Mouse (Mus musculus) T-helper 1 cell (primary cell): ENCODE data around the gene Slc16a13.

ENCODE experiments used
- in situ Hi-C: fragments of 300-600 bp; cut with MboI, MseI; formaldehyde crosslinking; loops from one replicate; pipeline ENCODE4 v1.15.1; 2025; ENCODE audit warnings: high pct_unique_total_duplicates

The Slc16a13 gene

GRCm38 (mm10) chr11:70212896-70213295 is 8.0 kb downstream of the Slc16a13 start:
- in situ Hi-C loops = no loop called here

DNA sequence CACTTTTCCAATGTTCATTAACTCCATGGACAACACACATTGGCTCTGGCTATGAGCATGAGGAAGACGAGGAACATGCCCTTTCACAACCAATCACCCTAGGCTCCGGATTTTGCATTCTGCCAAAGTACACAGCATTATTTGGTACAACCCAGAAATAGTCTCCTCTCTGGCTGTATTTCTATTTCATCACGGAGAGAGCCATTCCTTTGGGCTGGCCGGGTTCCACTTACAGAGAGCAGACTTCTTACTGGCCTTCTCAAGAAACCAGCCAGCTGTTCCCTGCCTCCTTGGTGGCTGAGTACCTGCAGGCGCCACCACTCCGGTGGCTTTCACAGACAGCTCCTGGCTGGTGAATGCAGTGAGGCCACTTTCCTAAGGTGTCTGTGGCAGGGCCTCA is 8.4 kb downstream of the Slc16a13 start, which contains the start of gene Slc16a11:
Slc16a11 (plus strand) TSS at position 330 of the 400 bp plus-strand sequence.
- in situ Hi-C loops = no loop called here

DNA sequence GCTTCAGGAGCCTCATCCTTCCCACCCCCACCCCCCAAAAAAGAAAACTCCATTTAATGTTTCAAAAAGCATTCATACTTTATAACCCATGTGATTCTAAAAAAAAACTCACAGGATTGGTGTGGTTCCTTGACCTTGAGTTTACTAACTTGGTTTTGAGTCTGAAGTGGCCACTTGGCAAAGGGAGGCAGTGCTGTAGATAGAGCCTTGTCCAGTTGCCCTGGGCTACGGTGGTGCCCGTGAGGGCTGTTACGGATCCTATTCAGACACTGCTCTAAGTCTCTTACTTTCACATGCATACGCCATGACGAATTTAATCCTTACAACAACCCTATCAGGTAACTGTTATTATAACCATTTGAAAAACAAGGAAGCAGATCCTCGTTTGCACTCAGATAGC is 8.9 kb downstream of the Slc16a13 start:
- in situ Hi-C loops = no loop called here

DNA sequence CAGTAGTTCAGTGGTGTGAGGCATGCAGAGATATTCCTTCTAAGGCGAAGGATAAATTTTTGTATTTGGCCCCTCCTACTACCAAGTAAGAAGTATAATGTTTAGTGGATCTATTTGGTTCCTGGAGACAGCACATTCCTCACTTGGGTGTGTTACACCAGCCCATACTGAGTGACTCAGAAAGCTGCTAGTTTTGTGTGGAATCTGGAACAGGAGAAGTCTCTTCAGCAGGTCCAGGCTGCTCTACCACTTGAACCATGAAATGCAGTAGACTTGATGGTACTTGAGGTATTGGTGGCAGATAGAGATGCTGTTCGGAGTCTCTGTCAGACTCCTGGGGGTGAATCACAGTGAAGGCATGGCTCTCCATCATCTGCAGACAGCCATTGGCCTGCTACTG is 10.2 kb downstream of the Slc16a13 start:
- in situ Hi-C loops = no loop called here

- in situ Hi-C loops = no loop called here
Measured at GRCm38 (mm10) chr11:70208778-70209388, 12.0 kb downstream of the Slc16a13 start.

DNA sequence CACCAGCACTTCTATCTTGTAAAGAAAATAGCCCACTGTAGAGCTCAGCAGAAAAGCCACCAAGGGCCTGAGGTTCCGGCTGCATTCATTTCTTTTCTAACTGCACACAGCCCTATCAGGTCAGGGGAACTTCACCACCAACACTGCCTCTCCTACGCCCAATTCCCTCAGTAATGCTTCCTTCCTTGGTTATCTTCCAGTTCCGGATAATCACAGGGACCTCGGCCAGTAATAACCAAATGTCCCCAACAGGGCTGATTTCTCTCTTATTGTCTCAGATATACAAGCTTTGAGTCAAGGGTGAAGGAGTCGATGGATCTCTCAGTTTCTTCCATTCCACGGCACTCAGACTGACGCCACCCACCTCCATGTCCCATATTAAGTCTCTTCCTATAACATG is 13.6 kb downstream of the Slc16a13 start:
- in situ Hi-C loops = no loop called here

- in situ Hi-C loops = no loop called here
Measured at GRCm38 (mm10) chr11:70206801-70207200, 14.1 kb downstream of the Slc16a13 start.

DNA sequence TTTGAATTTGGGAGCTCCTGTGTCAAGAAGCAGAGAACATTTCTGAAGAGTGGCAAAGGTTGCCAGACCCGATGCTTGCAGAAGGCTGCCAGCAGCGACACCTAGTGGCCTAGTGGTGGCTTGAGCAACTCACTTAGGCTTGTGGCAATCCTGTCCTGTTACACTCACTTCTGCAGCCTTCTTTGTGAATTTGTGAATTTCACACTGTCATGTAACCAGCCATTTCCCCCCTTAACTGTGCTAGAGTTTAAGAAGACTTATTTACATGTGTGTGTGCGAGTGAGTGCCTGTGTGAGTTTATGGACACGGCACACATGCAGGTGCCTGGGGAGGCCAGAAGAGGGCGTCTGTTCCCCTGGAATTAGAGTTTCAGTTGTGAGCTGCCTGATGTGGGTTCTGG is 19.2 kb downstream of the Slc16a13 start:
- in situ Hi-C loops = loop anchor here (5.0 kb wide), 1 partner anchor 149 kb away; the partner anchor contains the start of gene Asgr1

DNA sequence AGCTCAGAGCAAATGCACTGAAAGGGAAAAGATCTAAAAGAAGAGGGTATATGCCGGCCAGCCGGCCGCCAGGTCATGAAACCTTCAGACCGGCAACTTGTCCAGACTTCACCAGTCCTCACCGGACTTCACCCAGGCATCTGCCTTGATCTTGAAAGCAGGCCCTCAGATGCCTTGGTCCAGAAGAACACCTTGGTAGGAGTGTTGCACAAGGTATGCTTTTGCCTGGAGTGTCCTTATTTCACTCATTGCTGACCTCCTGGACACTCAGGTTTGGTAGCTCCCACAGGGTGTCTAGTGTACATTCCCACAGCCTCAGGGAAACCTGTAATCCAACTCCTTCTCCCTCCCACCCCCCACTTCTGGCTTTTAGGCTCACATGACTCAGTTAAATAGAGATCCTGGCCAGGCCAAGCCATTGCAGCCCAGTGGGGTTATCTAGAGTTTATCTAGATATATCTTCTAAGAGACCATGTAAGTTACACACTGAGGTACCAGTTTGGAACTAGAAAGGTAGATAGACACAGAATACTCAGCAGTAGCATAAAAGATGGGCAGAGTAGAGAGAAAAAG is 20.7 kb downstream of the Slc16a13 start:
- in situ Hi-C loops = loop anchor here (5.0 kb wide), 1 partner anchor 148 kb away; the partner anchor contains the start of gene Asgr1

GRCm38 (mm10) chr11:70199107-70199506 is 21.8 kb downstream of the Slc16a13 start:
- in situ Hi-C loops = no loop called here

- in situ Hi-C loops = no loop called here
Measured at GRCm38 (mm10) chr11:70198332-70198731, 22.5 kb downstream of the Slc16a13 start.

DNA sequence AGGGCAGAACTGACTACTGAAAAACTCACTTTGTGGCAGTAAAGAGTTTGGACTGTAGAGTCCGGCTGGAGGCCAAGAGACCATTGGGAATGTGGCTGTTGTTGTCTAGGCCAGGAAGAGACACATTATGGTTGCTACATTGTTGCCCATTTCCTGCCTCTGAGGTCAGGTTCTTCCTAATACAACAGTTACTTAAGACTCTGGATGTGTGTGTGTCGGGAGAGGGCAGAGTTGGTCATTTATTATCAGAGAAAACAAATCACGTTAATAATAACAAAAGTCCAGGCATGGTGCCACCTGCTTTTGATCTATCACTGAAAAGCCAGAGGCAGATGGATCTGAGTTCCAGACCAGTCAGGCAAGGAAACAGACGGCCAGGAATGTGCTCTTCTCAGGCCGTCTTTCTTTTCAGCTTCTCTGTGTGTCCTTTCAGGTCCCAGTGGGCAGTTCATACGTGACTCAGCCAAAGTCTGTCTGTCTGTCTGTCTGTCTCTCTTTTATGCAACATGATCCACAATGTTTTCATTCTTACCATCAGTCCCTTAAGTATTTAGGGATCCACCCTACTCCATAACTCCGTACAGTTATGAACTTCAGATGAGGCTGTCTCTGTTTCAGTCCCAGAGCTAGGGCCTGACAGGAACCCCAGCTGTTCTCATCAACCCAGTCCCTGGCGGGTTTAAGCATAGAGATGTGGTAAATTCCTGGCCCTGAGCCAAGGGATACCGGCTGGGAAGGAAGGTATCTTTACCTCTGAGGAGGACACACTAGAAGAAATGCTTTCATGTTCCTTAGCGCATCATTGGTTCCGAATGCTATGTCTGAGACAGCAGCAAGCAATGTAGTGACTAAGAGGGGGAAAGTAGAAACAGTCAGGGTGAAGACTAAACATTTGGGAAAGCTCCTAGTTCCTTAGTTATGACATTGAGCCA is 27.2 kb downstream of the Slc16a13 start:
- in situ Hi-C loops = no loop called here

- in situ Hi-C loops = no loop called here
Measured at GRCm38 (mm10) chr11:70192157-70192556, 28.7 kb downstream of the Slc16a13 start.

- in situ Hi-C loops = no loop called here
Measured at GRCm38 (mm10) chr11:70191188-70191587, 29.7 kb downstream of the Slc16a13 start.

- in situ Hi-C loops = no loop called here
Measured at GRCm38 (mm10) chr11:70189319-70190134, 31.3 kb downstream of the Slc16a13 start.

DNA sequence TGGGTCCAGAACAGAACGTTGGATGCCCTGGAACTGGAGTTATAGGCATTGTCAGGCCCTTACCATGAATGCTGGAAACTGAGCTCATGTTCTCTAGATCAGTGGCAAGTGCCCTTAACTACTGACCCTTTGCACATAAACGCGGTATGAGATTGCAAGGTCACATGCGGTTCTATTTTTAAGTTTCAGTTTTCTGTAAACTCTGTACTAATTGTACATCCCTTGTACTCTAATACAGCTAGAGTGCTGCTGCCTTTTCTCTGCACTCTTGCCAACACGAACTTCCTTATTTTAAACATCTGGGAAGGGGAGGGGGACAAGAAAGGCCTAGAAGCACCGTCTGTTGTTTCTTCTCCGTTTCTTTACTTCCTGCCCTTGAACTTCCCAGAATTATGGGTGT is 35.7 kb downstream of the Slc16a13 start:
- in situ Hi-C loops = no loop called here

DNA sequence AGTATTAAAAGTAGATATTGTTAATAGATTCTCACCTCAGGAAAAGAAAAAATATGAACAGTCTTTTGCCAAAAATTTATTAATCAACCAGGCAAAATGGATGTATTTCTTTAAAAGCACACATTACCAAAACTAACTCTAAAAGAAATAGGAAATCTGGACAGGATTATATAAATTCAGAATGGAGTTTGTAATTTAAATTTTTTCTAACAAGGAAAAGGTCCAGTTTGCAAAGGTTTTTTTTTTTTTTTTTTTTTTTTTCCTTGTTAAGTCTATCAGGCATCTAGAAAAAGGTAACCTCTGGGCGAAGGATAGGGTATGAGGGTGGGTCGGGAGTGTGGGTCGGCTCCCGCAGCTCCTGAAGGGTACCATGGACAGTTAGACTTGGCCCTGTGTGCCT is 40.4 kb downstream of the Slc16a13 start:
- in situ Hi-C loops = no loop called here

GRCm38 (mm10) chr11:70179401-70179800 is 41.5 kb downstream of the Slc16a13 start:
- in situ Hi-C loops = loop anchor here (5.0 kb wide), 1 partner anchor 122 kb away; no protein-coding TSS in a partner anchor

- in situ Hi-C loops = loop anchor here (5.0 kb wide), 1 partner anchor 121 kb away; no protein-coding TSS in a partner anchor
Measured at GRCm38 (mm10) chr11:70178756-70179155, 42.1 kb downstream of the Slc16a13 start.

GRCm38 (mm10) chr11:70178311-70178710 is 42.6 kb downstream of the Slc16a13 start:
- in situ Hi-C loops = loop anchor here (5.0 kb wide), 1 partner anchor 121 kb away; no protein-coding TSS in a partner anchor

DNA sequence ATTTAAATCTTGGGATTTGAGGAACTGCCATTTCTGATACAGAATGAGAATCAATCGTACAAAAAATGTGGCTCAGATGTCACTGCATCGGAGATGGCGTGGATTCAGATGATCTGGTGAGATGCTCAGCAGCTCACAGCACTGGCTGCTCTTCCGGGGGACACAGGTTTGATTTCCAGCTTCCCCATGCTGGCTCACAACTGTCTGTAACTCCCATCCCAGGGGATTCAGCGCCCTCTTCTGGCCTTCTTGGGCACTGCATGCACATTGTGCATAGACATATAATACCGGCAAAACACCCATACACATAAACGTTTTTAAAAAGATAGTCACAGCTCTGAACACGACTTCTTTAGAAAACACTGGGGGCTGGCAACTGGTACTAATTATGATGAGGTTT is 43.2 kb downstream of the Slc16a13 start:
- in situ Hi-C loops = loop anchor here (5.0 kb wide), 1 partner anchor 120 kb away; no protein-coding TSS in a partner anchor
